9 mouse cellular contexts compared by ENCODE assay signal in the genomic region with DNA sequence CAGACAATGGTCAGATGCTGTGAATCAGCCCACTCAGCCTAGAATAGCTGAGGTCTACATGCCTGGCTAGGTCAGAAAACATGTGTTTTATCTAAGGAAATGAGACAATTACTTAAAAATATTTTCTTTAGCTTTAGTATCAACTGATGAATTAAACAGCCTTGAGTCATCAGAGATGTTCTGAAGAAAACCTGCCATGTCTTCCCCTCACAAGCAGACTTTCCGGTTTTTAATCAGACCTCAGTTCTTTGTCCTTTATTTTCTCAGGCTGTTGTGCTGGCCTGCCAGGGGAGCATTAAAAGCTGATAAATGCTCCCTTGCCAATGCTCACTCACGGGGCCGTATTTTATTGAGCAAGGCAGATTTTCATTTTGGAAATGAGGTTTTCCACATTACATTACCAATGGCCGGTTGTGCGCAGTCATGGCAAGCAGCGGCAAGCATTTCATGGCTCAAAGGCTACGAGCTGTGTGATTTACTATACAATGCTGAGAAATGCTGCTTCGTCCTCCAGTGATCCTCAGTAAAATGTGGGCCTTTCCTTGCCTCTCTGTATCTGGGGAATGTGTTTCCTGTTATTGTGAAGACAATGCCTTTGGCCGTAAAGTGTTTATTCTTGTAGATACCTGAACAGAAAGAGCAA.
DNase-seq lines count a peak whose midpoint lies in the region; ATAC-seq and TF ChIP-seq lines count a peak whose summit lies in the region.
"Had no signal": no experiment of that assay in that cellular context is flagged by ENCODE, and none has a peak within 500 bp of the region (broad histone marks: within the 10 kb centered on the region; RNA-seq: fewer than 3 reads in every experiment).

No protein-coding gene starts in this region.

- ATAC-seq in liver, embryonic 12.5 days, result no peak
- ATAC-seq in liver, embryonic 11.5 days (replicated peaks; ENCODE audit: low FRiP score), result no peak
- no peak for ATAC-seq in hindbrain, postnatal 0 days
- ATAC-seq in neural tube, embryonic 11.5 days (ENCODE audit: insufficient read depth, low FRiP score, low TSS enrichment), result peak; percentile 80
- no peak for ATAC-seq in megakaryocyte progenitor cell, adult 5-6 weeks (replicated peaks; ENCODE audit: poor library complexity)
- ATAC-seq in megakaryocyte, adult 5-6 weeks (ENCODE audit: poor library complexity, severe bottlenecking), result no peak

- no peak overlapping the region for H3K9ac ChIP-seq in liver, embryonic 12.5 days
- no peak overlapping the region for H3K9ac ChIP-seq in liver, embryonic 11.5 days (ENCODE audit: low read depth, low read length)
- no peak overlapping the region for H3K9ac ChIP-seq in hindbrain, postnatal 0 days (replicated peaks; ENCODE audit: low read length)
- H3K9ac ChIP-seq in neural tube, embryonic 11.5 days (ENCODE audit: low read length), result 0 out of 2 replicates have a peak overlapping the region, but pooled peaks have one; percentile 5

- 0 out of 2 replicates have a peak, but pooled peaks cover 7% of the 10 kb centered on the region for H3K36me3 ChIP-seq in liver, embryonic 12.5 days
- no peaks in the 10 kb centered on the region; the same call in 1 of the 2 replicates for H3K36me3 ChIP-seq in liver, embryonic 11.5 days (ENCODE audit: control insufficient read depth, insufficient read depth, low read length)
- H3K36me3 ChIP-seq in hindbrain, postnatal 0 days (ENCODE audit: insufficient read depth, low read length), result no peaks in the 10 kb centered on the region
- H3K36me3 ChIP-seq in neural tube, embryonic 11.5 days (ENCODE audit: control insufficient read depth, insufficient read depth, low read length), result no peaks in the 10 kb centered on the region; the same call in 1 of the 2 replicates

- WGBS in liver, embryonic 12.5 days (ENCODE audit: insufficient replicate concordance), result 69% methylated on average over 9 of the region's 9 CpGs
- 72% methylated on average over 9 of the region's 9 CpGs for WGBS in liver, embryonic 11.5 days
- WGBS in hindbrain, postnatal 0 days, result 45% methylated on average over 9 of the region's 9 CpGs
- 32% methylated on average over 9 of the region's 9 CpGs for WGBS in neural tube, embryonic 11.5 days

- no peaks in the 10 kb centered on the region for H3K4me1 ChIP-seq in liver, embryonic 12.5 days
- H3K4me1 ChIP-seq in liver, embryonic 11.5 days (replicated peaks; ENCODE audit: control insufficient read depth, insufficient read depth, low read length), result no peaks in the 10 kb centered on the region
- 0 out of 2 replicates have a peak, but pooled peaks cover 5% of the 10 kb centered on the region for H3K4me1 ChIP-seq in hindbrain, postnatal 0 days (ENCODE audit: insufficient read depth, low read length)
- H3K4me1 ChIP-seq in neural tube, embryonic 11.5 days (ENCODE audit: control insufficient read depth, insufficient read depth, low read length), result peaks cover 2% of the 10 kb centered on the region; the same call in 1 of the 2 replicates

- H3K27me3 ChIP-seq in liver, embryonic 12.5 days (replicated peaks), result no peaks in the 10 kb centered on the region
- H3K27me3 ChIP-seq in liver, embryonic 11.5 days (replicated peaks; ENCODE audit: control insufficient read depth, insufficient read depth, low read length), result no peaks in the 10 kb centered on the region
- no peaks in the 10 kb centered on the region for H3K27me3 ChIP-seq in hindbrain, postnatal 0 days (ENCODE audit: insufficient read depth, low read length)
- no peaks in the 10 kb centered on the region for H3K27me3 ChIP-seq in neural tube, embryonic 11.5 days (ENCODE audit: control insufficient read depth, insufficient read depth, low read length)

- no peak overlapping the region for H3K4me3 ChIP-seq in liver, embryonic 12.5 days
- no peak overlapping the region for H3K4me3 ChIP-seq in liver, embryonic 11.5 days (ENCODE audit: low read depth, low read length)
- H3K4me3 ChIP-seq in hindbrain, postnatal 0 days (ENCODE audit: low read length), result no peak overlapping the region
- no peak overlapping the region for H3K4me3 ChIP-seq in neural tube, embryonic 11.5 days (ENCODE audit: low read depth, low read length)

- TF ChIP-seq CTCF in hindbrain, postnatal 0 days (IDR thresholded peaks at IDR 0.05; ENCODE audit: low read depth), result no peak

- H3K4me2 ChIP-seq in liver, embryonic 12.5 days, result no peak overlapping the region
- no peak overlapping the region for H3K4me2 ChIP-seq in liver, embryonic 11.5 days
- no peak overlapping the region for H3K4me2 ChIP-seq in hindbrain, postnatal 0 days (ENCODE audit: low read depth, low read length)
- H3K4me2 ChIP-seq in neural tube, embryonic 11.5 days (ENCODE audit: low read depth), result no peak overlapping the region

- 0 out of 2 replicates have a peak overlapping the region, but pooled peaks have one; percentile 25 for H3K27ac ChIP-seq in liver, embryonic 12.5 days
- H3K27ac ChIP-seq in liver, embryonic 11.5 days (ENCODE audit: low read depth, low read length), result no peak overlapping the region
- H3K27ac ChIP-seq in hindbrain, postnatal 0 days, result peak overlapping the region; percentile 60
- H3K27ac ChIP-seq in neural tube, embryonic 11.5 days (ENCODE audit: low read depth, low read length), result peak overlapping the region; percentile 65

- no peak for DNase-seq in liver, embryonic 11.5 days (ENCODE audit: low spot score)
- DNase-seq in heart, adult 8-10 months (ENCODE audit: low spot score), result peak; percentile 53
- DNase-seq in hindbrain, postnatal 0 days (ENCODE audit: low spot score), result peak; percentile 36
- peak; percentile 45 for DNase-seq in neural tube, embryonic 11.5 days (ENCODE audit: low spot score)
- DNase-seq in adrenal gland, postnatal 4 days (ENCODE audit: low spot score in 2 of 2), result no peak
- DNase-seq: cerebellum, adult 18-20 months had no signal

- no peaks in the 10 kb centered on the region for H3K9me3 ChIP-seq in liver, embryonic 12.5 days (replicated peaks)
- H3K9me3 ChIP-seq in liver, embryonic 11.5 days (ENCODE audit: control insufficient read depth, low read length), result no peaks in the 10 kb centered on the region
- H3K9me3 ChIP-seq in hindbrain, postnatal 0 days (ENCODE audit: low read length), result no peaks in the 10 kb centered on the region
- no peaks in the 10 kb centered on the region for H3K9me3 ChIP-seq in neural tube, embryonic 11.5 days (ENCODE audit: control insufficient read depth, low read length)

Comparison
In these comparisons a context has a peak if more than half of its experiments do, and no peak if none do; other contexts are left out.
1. DNase-seq: peak in heart, adult 8-10 months (single experiment), hindbrain, postnatal 0 days (single experiment) and neural tube, embryonic 11.5 days (single experiment); none in liver, embryonic 11.5 days (single experiment) and adrenal gland, postnatal 4 days (0 of 2).